Mouse (Mus musculus) neural tube, embryonic 13.5 days (tissue): ENCODE measurements at regions not wholly inside any gene's neighbourhood (a gene's known extent, or its start where the extent isn't known, plus 50 kb on each side); places are given as distances from the start of the nearest gene placed in this dataset.

Experiments
- ATAC-seq: fragments of 200-750 bp; cut with Nextera tagmentation; 2 replicates; pipeline ENCODE4 v1.8.0; 2017; ENCODE audit warnings: low read depth, mild to moderate bottlenecking, moderate TSS enrichment, moderate library complexity
- H3K27ac ChIP-seq: fragments of 300-500 bp; sonication (generic); replicated peaks from 2 replicates; pipeline ENCODE4 v1.5.1; 2015; ENCODE audit warnings: moderate library complexity, mild to moderate bottlenecking, inconsistent platforms
- H3K27me3 ChIP-seq: fragments of 300-500 bp; sonication (generic); 2 replicates; pipeline ENCODE4 v1.6.1; 2015; ENCODE audit warnings: mild to moderate bottlenecking, inconsistent platforms
- H3K36me3 ChIP-seq: fragments of 300-500 bp; sonication (generic); 2 replicates; pipeline ENCODE4 v1.6.1; 2015; ENCODE audit warnings: mild to moderate bottlenecking, inconsistent platforms
- H3K4me1 ChIP-seq: fragments of 300-500 bp; sonication (generic); replicated peaks from 2 replicates; pipeline ENCODE4 v1.6.1; 2015; ENCODE audit warnings: inconsistent platforms
- H3K4me2 ChIP-seq: fragments of 300-500 bp; sonication (generic); 2 replicates; pipeline ENCODE4 v1.6.1; 2015; ENCODE audit warnings: inconsistent platforms, mild to moderate bottlenecking, moderate library complexity
- H3K4me3 ChIP-seq: fragments of 300-500 bp; sonication (generic); 2 replicates; pipeline ENCODE4 v1.5.1; 2015; ENCODE audit warnings: mild to moderate bottlenecking, inconsistent platforms
- H3K9ac ChIP-seq: fragments of 300-500 bp; sonication (generic); 2 replicates; pipeline ENCODE4 v1.6.1; 2015; ENCODE audit warnings: moderate library complexity, mild to moderate bottlenecking, inconsistent platforms
- H3K9me3 ChIP-seq: fragments of 300-500 bp; sonication (generic); 2 replicates; pipeline ENCODE4 v1.6.1; 2016; ENCODE audit warnings: inconsistent platforms
- WGBS: fragments of 180-500 bp; shearing (Covaris S2); methylation state at CpG from one replicate; pipeline ENCODE4 v1.1.7; 2015; 5-methylcytosine and 5-hydroxymethylcytosine counted together

DNA sequence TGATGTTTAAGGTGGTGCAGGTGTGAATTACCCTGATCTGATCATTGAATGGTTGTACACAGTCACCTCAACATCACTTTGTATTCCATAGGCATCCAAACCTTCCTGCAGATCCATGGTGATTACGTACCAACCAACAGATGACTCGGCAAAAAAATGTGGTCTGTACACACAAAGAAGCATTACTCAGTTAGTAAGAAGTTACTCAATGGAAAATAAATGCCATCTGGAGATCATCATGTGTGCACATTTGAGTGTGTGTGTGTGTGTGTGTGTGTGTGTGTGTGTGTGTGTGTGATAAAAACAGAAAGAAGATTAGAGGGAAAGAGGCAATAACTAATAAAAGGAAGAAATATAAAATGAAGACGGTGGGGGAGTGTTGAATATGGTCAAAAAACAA, 1512.2 kb upstream of the Gm6569 start:
- 82% methylated on average over 3 of the region's 3 CpGs for WGBS
- H3K4me3 ChIP-seq: no peak overlapping the region
- H3K27ac ChIP-seq: no peak overlapping the region
- H3K9ac ChIP-seq: no peak overlapping the region
- H3K36me3 ChIP-seq: no peaks in the 10 kb centered on the region
- no peaks in the 10 kb centered on the region for H3K27me3 ChIP-seq
- H3K9me3 ChIP-seq: no peaks in the 10 kb centered on the region
- H3K4me2 ChIP-seq: no peak overlapping the region
- no peak for ATAC-seq
- H3K4me1 ChIP-seq: peaks cover 8% of the 10 kb centered on the region; the same call in 1 of the 2 replicates

DNA sequence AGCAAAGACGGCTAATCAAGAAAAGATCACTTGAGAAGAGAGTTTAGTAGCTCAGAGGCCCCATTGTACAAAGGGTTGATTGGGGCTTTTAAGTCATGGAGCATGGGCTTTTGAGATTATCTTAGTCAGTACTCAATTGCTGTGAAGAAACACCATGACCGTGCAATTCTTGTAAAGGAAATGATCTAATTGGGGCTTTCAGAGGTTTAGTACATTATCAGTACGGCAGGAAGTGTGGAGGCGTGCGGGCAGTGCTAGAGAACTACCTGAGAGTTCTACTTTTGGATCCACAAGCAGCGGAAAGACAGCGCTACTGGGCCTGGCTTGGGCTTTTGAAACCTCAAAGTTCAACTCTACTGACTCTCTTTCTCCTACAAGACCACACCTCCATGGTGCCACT, 1511.2 kb upstream of the Gm6569 start:
- H3K4me2 ChIP-seq: no peak overlapping the region
- no peak overlapping the region for H3K27ac ChIP-seq
- H3K36me3 ChIP-seq: no peaks in the 10 kb centered on the region
- ATAC-seq: no peak
- H3K4me3 ChIP-seq: no peak overlapping the region
- peaks cover 8% of the 10 kb centered on the region; the same call in 1 of the 2 replicates for H3K4me1 ChIP-seq
- WGBS: 71% methylated on average over 7 of the region's 7 CpGs
- H3K27me3 ChIP-seq: no peaks in the 10 kb centered on the region
- no peaks in the 10 kb centered on the region for H3K9me3 ChIP-seq
- no peak overlapping the region for H3K9ac ChIP-seq

DNA sequence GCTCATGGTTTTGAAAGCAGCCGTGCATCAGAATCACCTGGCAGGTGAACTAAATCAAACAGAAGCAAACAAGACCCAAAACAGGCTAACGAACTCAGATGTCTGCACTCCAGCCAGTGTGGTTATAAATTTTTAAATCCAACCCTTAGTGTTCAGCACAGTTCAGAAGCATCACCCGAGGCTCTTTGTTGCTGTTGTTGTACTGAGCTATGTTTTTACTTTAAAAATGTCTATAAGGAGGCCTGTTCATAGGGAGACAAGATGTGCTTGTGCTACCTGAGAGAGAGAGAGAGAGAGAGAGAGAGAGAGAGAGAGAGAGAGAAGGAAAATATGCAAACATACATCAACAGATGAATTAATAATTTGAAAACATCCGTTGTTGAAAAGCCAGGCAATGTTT, 1503.1 kb upstream of the Gm6569 start:
- no peak overlapping the region for H3K4me3 ChIP-seq
- H3K4me2 ChIP-seq: no peak overlapping the region
- 58% methylated on average over 4 of the region's 4 CpGs for WGBS
- H3K9ac ChIP-seq: no peak overlapping the region
- no peaks in the 10 kb centered on the region for H3K9me3 ChIP-seq
- H3K4me1 ChIP-seq: peaks cover 16% of the 10 kb centered on the region
- ATAC-seq: no peak
- no peak overlapping the region for H3K27ac ChIP-seq
- H3K27me3 ChIP-seq: no peaks in the 10 kb centered on the region
- no peaks in the 10 kb centered on the region for H3K36me3 ChIP-seq

DNA sequence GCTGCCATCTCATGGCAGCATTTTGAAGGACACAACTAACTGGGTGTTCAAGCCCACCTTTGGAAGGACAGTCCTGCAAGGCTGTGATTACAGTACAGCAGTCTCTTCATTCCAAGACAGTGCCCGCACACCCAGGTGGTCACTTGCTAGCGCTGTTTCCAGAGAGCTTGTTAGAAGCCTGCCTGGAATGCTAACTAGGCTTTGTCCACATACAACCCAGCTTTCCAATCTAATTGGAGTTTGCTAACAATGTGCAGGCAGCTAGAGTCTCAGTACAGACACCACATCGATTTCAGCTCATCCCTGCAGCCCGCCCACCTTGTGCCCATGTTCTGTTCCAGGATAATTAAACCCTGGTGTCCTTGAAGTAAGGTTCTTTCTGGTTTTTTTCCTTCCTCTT, 1499.9 kb upstream of the Gm6569 start:
- no peaks in the 10 kb centered on the region for H3K36me3 ChIP-seq
- H3K27ac ChIP-seq: no peak overlapping the region
- ATAC-seq: no peak
- no peaks in the 10 kb centered on the region for H3K9me3 ChIP-seq
- H3K4me3 ChIP-seq: no peak overlapping the region
- 77% methylated on average over 4 of the region's 4 CpGs for WGBS
- H3K9ac ChIP-seq: no peak overlapping the region
- H3K27me3 ChIP-seq: no peaks in the 10 kb centered on the region
- peaks cover 16% of the 10 kb centered on the region for H3K4me1 ChIP-seq
- H3K4me2 ChIP-seq: no peak overlapping the region

DNA sequence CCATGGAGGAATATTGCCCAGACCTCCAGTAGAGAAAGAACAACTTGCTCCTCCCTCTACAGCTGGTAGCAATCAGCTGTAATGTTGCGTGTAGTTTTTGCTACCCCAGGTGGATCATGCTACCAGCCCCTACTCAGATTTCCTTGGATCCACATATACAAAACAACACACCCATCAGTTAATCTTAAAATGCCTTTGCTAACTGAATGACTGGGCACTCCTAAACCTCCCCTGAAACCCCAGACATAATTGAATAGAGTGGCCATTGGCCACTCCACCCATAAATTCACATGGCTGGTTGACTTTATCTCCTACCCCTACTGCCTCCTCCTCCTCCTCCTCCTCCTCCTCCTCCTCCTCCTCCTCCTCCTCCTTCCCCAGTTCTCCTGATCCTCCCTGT, 1494.7 kb upstream of the Gm6569 start:
- 94% methylated on average over 1 of the region's 1 CpGs for WGBS
- H3K4me3 ChIP-seq: no peak overlapping the region
- no peaks in the 10 kb centered on the region for H3K27me3 ChIP-seq
- H3K4me1 ChIP-seq: peaks cover under 1% of the 10 kb centered on the region; the same call in 1 of the 2 replicates
- H3K9ac ChIP-seq: no peak overlapping the region
- no peak overlapping the region for H3K27ac ChIP-seq
- H3K36me3 ChIP-seq: no peaks in the 10 kb centered on the region
- ATAC-seq: no peak
- no peaks in the 10 kb centered on the region for H3K9me3 ChIP-seq
- no peak overlapping the region for H3K4me2 ChIP-seq

DNA sequence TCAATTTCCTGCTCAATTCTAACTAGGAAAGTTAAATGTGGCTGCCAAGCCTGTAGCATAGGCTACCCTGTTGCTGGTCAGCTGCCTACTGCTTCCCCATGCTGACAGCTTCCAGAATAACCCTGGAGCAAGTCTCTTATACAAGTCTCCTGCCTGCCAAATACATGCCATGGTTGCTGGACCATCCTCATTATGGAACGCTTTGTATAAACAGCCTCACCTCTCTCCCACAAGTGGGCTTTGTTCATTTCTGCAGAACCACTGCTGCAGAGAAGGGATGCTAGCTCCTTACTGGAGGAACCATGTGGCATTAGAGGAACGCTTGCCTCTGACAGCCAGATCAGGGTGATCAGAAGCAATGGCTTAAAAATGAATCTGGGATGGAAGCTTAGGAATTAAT, 1492.4 kb upstream of the Gm6569 start:
- 85% methylated on average over 2 of the region's 2 CpGs for WGBS
- no peaks in the 10 kb centered on the region for H3K4me1 ChIP-seq
- H3K4me2 ChIP-seq: no peak overlapping the region
- no peak overlapping the region for H3K9ac ChIP-seq
- H3K36me3 ChIP-seq: no peaks in the 10 kb centered on the region
- no peaks in the 10 kb centered on the region for H3K9me3 ChIP-seq
- H3K27me3 ChIP-seq: no peaks in the 10 kb centered on the region
- no peak overlapping the region for H3K27ac ChIP-seq
- ATAC-seq: no peak
- no peak overlapping the region for H3K4me3 ChIP-seq

DNA sequence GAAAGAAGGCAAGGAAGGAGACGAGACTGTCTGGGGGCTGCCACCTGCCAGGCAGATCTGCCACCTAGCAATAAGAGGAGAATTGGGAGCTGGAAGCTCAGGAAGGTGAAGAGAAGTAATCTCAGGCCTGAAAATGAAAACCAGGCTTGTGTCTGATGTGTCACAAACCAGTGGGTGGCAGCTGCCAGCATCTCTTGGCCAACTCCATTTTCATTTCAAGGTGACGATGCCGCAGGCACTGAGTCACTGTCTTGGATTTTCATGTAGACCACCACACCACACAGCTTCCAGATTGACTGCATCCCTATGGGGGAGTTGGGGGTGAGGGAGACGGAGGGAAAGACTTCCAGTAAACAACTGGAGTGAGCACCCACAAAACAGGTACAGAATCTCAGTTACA, 1491.9 kb upstream of the Gm6569 start:
- no peak for ATAC-seq
- Histone ChIP-seq H3K4me1 (no peaks in the 10 kb centered on the region), H3K27ac (no peak overlapping the region), H3K4me2 (no peak overlapping the region), H3K4me3 (no peak overlapping the region), H3K9ac (no peak overlapping the region), H3K9me3 (no peaks in the 10 kb centered on the region), H3K27me3 (no peaks in the 10 kb centered on the region), H3K36me3 (no peaks in the 10 kb centered on the region)
- 85% methylated on average over 4 of the region's 4 CpGs for WGBS

DNA sequence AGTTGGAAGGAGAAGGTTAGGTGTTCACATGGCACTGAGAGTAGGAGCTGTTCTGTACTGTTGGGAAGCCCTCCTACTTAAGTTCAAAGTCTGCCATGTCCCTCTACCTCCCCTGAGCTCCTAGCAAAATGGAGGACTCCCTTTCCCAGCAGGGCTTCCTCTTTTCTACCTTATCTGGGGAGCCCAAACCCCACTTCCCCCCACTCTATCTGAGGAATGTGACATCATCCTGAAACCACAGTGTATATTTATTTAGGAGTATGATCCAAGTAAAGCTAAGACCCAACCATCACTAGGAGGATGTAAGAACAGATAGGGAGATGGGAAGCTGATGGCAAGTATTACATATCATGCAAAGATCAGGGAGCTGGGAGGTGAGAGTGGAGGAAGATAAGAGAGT, 1490.6 kb upstream of the Gm6569 start:
- Histone ChIP-seq H3K27ac (no peak overlapping the region), H3K9me3 (no peaks in the 10 kb centered on the region), H3K4me2 (no peak overlapping the region), H3K4me1 (no peaks in the 10 kb centered on the region), H3K4me3 (no peak overlapping the region), H3K27me3 (no peaks in the 10 kb centered on the region), H3K36me3 (no peaks in the 10 kb centered on the region), H3K9ac (no peak overlapping the region)
- no peak for ATAC-seq

DNA sequence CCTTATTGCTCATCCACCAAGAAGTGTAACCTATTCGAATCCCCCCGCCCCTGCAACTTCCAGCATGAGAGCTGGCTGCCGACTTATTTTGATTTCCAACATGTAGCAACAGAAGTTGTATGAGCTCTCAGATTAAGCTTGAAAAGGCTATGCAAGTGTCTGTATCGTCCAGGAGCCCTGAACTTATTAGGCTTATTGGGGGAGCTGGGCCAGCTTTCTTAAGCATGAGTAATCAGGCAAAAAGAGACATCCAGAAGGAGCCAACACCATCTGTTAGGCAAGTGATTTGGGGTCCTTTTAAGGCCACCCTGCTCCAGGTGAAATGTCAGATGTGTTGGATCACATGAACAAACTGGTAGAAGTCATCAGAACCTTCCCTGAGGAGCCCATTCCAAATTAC, 1481.0 kb upstream of the Gm6569 start:
- H3K4me1 ChIP-seq: no peaks in the 10 kb centered on the region
- H3K4me3 ChIP-seq: no peak overlapping the region
- H3K9me3 ChIP-seq: no peaks in the 10 kb centered on the region
- H3K4me2 ChIP-seq: no peak overlapping the region
- 81% methylated on average over 4 of the region's 4 CpGs for WGBS
- H3K36me3 ChIP-seq: no peaks in the 10 kb centered on the region
- no peaks in the 10 kb centered on the region for H3K27me3 ChIP-seq
- no peak overlapping the region for H3K9ac ChIP-seq
- no peak overlapping the region for H3K27ac ChIP-seq
- ATAC-seq: no peak

DNA sequence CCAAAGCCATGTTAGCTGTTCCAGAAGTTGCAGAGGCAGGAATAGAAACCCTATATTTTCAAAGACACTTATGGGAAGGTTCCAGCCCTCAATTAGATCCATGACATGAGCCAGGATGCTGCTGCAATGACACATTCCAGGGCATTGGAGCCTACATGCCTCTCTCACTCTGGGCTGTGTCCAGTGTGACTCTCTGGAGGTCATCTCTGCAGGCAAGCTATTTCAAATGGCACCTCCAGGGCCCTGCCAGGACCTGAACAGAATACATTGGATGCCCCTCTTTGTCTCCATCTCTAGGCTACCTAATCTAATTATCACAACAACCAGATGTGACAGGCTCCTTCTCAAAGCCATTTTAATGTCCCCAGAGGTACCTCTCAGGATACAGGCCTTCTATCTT, 1478.7 kb upstream of the Gm6569 start:
- Histone ChIP-seq H3K27ac (no peak overlapping the region), H3K9ac (no peak overlapping the region), H3K27me3 (no peaks in the 10 kb centered on the region), H3K4me3 (no peak overlapping the region), H3K4me2 (no peak overlapping the region), H3K9me3 (no peaks in the 10 kb centered on the region), H3K4me1 (no peaks in the 10 kb centered on the region), H3K36me3 (no peaks in the 10 kb centered on the region)
- no peak for ATAC-seq

DNA sequence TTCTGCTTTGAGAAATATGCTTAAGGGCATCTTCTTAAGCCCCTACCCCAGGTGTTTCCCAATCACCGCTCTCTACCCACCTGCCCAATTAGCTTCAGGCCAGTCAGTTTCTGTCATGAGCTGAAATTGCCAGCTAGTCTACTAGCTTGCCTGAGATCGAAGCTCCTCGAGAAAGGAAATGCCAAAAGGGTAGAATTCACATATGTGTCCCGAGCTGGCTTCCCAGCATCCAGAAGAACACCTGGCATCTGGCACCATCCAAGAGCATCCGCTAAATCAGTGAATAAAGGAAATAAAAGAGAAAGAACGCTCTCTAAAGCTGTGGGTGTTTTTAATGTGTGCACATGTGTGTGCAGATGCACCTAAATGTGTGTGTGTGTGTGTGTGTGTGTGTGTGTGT, 1474.7 kb upstream of the Gm6569 start:
- Histone ChIP-seq H3K4me3 (no peak overlapping the region), H3K9ac (no peak overlapping the region), H3K36me3 (no peaks in the 10 kb centered on the region), H3K9me3 (no peaks in the 10 kb centered on the region), H3K27ac (no peak overlapping the region), H3K4me2 (no peak overlapping the region), H3K4me1 (no peaks in the 10 kb centered on the region), H3K27me3 (no peaks in the 10 kb centered on the region)
- no peak for ATAC-seq
- 85% methylated on average over 6 of the region's 6 CpGs for WGBS

DNA sequence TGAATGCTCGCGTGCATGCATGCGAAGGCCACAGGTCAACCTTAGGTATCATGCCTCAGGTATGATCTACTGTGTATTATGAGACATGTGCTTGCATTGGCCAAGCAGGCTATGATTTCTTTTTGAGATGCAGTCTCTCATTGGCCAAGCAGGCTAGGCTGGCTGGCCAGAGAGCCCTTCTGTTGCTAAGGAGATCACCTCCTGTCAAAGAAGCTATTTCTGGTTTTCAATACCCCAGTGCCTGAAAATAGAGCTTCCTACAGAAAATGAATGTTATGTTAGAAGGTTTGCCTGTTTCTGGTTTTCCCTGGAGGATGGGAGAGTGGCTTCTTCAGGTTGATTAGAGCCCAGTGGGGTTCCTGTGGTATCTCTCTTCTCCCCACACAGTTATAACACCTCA, 1474.3 kb upstream of the Gm6569 start:
- Histone ChIP-seq H3K9me3 (no peaks in the 10 kb centered on the region), H3K36me3 (no peaks in the 10 kb centered on the region), H3K9ac (no peak overlapping the region), H3K4me3 (no peak overlapping the region), H3K27ac (no peak overlapping the region), H3K27me3 (no peaks in the 10 kb centered on the region), H3K4me2 (no peak overlapping the region), H3K4me1 (no peaks in the 10 kb centered on the region)
- 94% methylated on average over 3 of the region's 3 CpGs for WGBS
- ATAC-seq: no peak

DNA sequence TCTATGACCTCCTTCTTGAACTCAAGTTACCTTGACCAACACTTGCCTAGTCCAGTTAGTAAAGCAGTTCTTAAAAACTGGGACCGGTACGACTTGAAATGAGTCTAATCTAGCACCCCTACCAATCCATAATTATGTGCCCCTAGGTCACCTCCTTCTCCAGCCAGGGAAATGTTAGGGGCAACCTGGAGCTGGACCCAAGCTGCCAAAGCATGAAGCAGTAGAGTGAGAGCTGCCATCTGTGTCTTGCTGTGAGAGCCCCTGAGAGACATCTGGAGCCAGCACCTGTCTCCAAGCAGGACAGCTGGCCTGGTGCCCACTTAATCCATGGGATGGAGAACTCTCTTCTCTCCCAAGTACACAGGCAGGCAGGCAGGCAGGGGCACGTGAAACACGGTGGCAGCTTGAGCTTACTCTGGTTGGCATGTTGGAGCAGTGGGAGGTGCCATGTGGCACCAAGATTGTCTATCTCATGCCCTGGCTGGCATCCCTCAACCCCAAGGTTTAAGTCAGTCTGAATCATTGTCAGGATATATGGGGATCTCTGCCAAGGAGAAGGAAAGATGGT, 1473.8 kb upstream of the Gm6569 start:
- H3K27me3 ChIP-seq: no peaks in the 10 kb centered on the region
- H3K4me2 ChIP-seq: no peak overlapping the region
- H3K27ac ChIP-seq: no peak overlapping the region
- no peak for ATAC-seq
- no peak overlapping the region for H3K9ac ChIP-seq
- no peak overlapping the region for H3K4me3 ChIP-seq
- no peaks in the 10 kb centered on the region for H3K9me3 ChIP-seq
- H3K36me3 ChIP-seq: no peaks in the 10 kb centered on the region
- no peaks in the 10 kb centered on the region for H3K4me1 ChIP-seq
- WGBS: 91% methylated on average over 4 of the region's 4 CpGs
